Mouse (Mus musculus) embryonic facial prominence, embryonic 14.5 days (tissue): Measurements from ENCODE around the gene Tmem60. TPM values are rescaled to one million over a fixed set of nuclear protein-coding genes. Genes with fewer than 3 reads are reported as not detected.
A peak's percentile ranks its signal among the peaks of the same experiment; 100 is the strongest.

ENCODE experiments used
- ATAC-seq: fragments of 200-750 bp; cut with Nextera tagmentation; 2 replicates; pipeline ENCODE4 v1.8.0; 2017; ENCODE audit warnings: low read depth, moderate number of reproducible peaks, moderate TSS enrichment
- DNase-seq: peaks from one replicate; pipeline ENCODE4 v3.0.0-alpha.2; 2015; ENCODE audit warnings: low spot score
- H3K27ac ChIP-seq: fragments of 300-500 bp; sonication (generic); replicated peaks from 2 replicates; pipeline ENCODE4 v1.5.1; 2014; ENCODE audit warnings: low read depth, mild to moderate bottlenecking, low read length, moderate library complexity
- H3K27me3 ChIP-seq: fragments of 300-500 bp; sonication (generic); replicated peaks from 2 replicates; pipeline ENCODE4 v1.6.1; 2014; ENCODE audit warnings: low read length; ENCODE audit not compliant: control insufficient read depth, insufficient read depth
- H3K36me3 ChIP-seq: fragments of 300-500 bp; sonication (generic); 2 replicates; pipeline ENCODE4 v1.6.1; 2014; ENCODE audit warnings: low read length, mixed read lengths; ENCODE audit not compliant: control insufficient read depth, insufficient read depth
- H3K4me1 ChIP-seq: fragments of 300-500 bp; sonication (generic); 2 replicates; pipeline ENCODE4 v1.6.1; 2014; ENCODE audit warnings: antibody characterized with exemption, low read length; ENCODE audit not compliant: control insufficient read depth, insufficient read depth
- H3K4me2 ChIP-seq: fragments of 300-500 bp; sonication (generic); 2 replicates; pipeline ENCODE4 v1.6.1; 2014; ENCODE audit warnings: low read depth, mild to moderate bottlenecking, low read length, moderate library complexity, mixed read lengths
- H3K4me3 ChIP-seq: fragments of 300-500 bp; sonication (generic); 2 replicates; pipeline ENCODE4 v1.5.1; 2014; ENCODE audit warnings: low read depth, mild to moderate bottlenecking, low read length
- H3K9ac ChIP-seq: fragments of 300-500 bp; sonication (generic); 2 replicates; pipeline ENCODE4 v1.6.1; 2014; ENCODE audit warnings: low read depth, mild to moderate bottlenecking, low read length, moderate library complexity, mixed read lengths
- H3K9me3 ChIP-seq: fragments of 300-500 bp; sonication (generic); 2 replicates; pipeline ENCODE4 v1.6.1; 2016; ENCODE audit warnings: low read length; ENCODE audit not compliant: control insufficient read depth
- WGBS: fragments of 180-500 bp; shearing (Covaris S2); extraction: QIAGEN DNeasy Blood & Tissue Kit; methylation state at CpG from one replicate; pipeline ENCODE4 v1.1.7; 2014; 5-methylcytosine and 5-hydroxymethylcytosine counted together
- polyA plus RNA-seq: library from polyadenylated mRNA; unstranded; fragments of >200 nt; fragmentation: Nextera tagmentation; extraction: Ambion mirVana; gene quantifications from 2 replicates; pipeline ENCODE4 v1.2.1, GENCODE M21; 2014

Gene Tmem60
- polyA plus RNA-seq, 1 experiment from 2014 or later: 48.9 TPM

DNA sequence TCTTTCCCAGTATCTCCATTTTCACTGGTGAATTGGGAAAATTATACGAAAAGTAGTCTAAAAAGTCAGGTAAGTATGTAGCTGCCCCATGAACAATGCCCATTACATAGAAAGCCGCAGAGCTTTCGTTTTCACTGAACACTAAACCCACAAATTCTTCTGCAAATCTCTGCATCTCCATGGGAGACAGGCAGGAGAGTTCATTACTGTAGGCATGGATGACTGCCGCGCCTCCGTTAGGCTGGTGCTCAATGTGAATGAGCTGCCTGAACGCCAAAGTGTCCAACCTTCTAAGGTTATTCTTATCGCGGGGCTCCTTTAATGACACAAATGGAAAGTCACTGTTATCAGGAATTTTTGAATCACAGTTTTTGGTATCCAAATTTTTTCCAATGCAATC lies 37.6 kb downstream of the Tmem60 start:
- DNase-seq (no peak), ATAC-seq (no peak)
- Histone ChIP-seq H3K9me3 (no peaks in the 10 kb centered on the region), H3K36me3 (0 out of 2 replicates have a peak, but pooled peaks cover 3% of the 10 kb centered on the region), H3K4me3 (no peak overlapping the region), H3K9ac (no peak overlapping the region), H3K4me1 (no peaks in the 10 kb centered on the region), H3K27ac (no peak overlapping the region), H3K4me2 (no peak overlapping the region), H3K27me3 (no peaks in the 10 kb centered on the region)
- 93% methylated on average over 9 of the region's 9 CpGs for WGBS

- H3K27ac ChIP-seq: no peak overlapping the region
- DNase-seq (no peak), ATAC-seq (no peak)
- H3K36me3 ChIP-seq: 0 out of 2 replicates have a peak, but pooled peaks cover under 1% of the 10 kb centered on the region
- no peaks in the 10 kb centered on the region for H3K9me3 ChIP-seq
- H3K4me3 ChIP-seq: no peak overlapping the region
- 75% methylated on average over 3 of the region's 3 CpGs for WGBS
- no peak overlapping the region for H3K9ac ChIP-seq
- H3K27me3 ChIP-seq: no peaks in the 10 kb centered on the region
- H3K4me2 ChIP-seq: no peak overlapping the region
- H3K4me1 ChIP-seq: no peaks in the 10 kb centered on the region
Observed at GRCm38 (mm10) chr5:20924608-20925007, 42.6 kb downstream of the Tmem60 start.

- H3K27ac ChIP-seq: no peak overlapping the region
- H3K27me3 ChIP-seq: no peaks in the 10 kb centered on the region
- H3K4me2 ChIP-seq: no peak overlapping the region
- no peak overlapping the region for H3K4me3 ChIP-seq
- no peaks in the 10 kb centered on the region for H3K36me3 ChIP-seq
- 72% methylated on average over 3 of the region's 3 CpGs for WGBS
- no peak for ATAC-seq
- no peaks in the 10 kb centered on the region for H3K9me3 ChIP-seq
- no peak for DNase-seq
- H3K4me1 ChIP-seq: no peaks in the 10 kb centered on the region
- no peak overlapping the region for H3K9ac ChIP-seq
Observed at GRCm38 (mm10) chr5:20925451-20925850, 43.5 kb downstream of the Tmem60 start.

DNA sequence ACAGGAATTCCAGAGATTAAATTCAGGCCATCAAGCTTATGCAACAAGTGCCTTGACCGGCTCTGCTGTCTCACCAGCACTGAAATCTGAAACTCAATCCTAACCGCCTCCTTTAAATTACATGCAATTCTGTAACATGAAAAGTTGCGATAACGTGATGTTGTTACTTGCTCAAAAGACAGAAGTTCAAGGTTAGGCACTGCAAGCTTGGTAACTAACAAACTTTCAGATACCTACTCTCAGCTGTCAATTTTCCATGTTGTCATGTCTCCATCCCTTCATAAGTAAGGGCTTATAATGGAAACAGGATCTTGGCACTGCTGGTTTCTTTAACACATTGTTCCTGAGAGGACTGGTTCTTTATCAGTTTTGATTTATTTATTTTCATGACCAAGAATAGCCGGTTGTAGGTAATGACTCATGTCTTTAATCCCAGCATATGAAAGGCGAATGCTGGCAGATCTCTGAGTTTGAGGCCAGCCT lies 47.7 kb downstream of the Tmem60 start:
- Histone ChIP-seq H3K4me1 (no peaks in the 10 kb centered on the region), H3K9me3 (no peaks in the 10 kb centered on the region), H3K36me3 (no peaks in the 10 kb centered on the region), H3K4me2 (no peak overlapping the region), H3K9ac (no peak overlapping the region), H3K27me3 (no peaks in the 10 kb centered on the region), H3K4me3 (no peak overlapping the region), H3K27ac (no peak overlapping the region)
- 61% methylated on average over 6 of the region's 6 CpGs for WGBS
- ATAC-seq (no peak), DNase-seq (peak; percentile 18)

DNA sequence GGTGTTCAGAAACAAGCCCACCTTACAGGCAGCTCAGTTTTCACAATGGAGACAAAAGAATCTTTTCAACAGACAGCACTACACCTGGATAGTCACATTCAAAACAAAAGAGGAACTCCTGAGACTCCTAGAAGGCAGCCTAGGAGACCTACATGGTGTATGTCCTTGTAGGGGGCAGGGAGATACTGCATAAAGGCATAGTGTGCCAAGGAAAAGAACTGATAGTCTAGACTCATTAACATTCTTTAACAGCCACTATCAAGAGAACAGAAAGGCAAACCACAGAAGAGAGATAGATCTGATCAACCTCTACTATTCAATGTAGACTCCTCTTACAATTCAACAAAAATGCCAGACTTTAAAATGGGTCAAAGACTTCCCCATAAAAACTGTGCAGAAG lies 48.4 kb downstream of the Tmem60 start:
- no peak for ATAC-seq
- no peak overlapping the region for H3K4me3 ChIP-seq
- no peak overlapping the region for H3K9ac ChIP-seq
- H3K9me3 ChIP-seq: no peaks in the 10 kb centered on the region
- no peaks in the 10 kb centered on the region for H3K36me3 ChIP-seq
- H3K27me3 ChIP-seq: no peaks in the 10 kb centered on the region
- H3K4me1 ChIP-seq: no peaks in the 10 kb centered on the region
- no peak overlapping the region for H3K27ac ChIP-seq
- DNase-seq: no peak
- H3K4me2 ChIP-seq: no peak overlapping the region

GRCm38 (mm10) chr5:20931300-20931699 lies 49.3 kb downstream of the Tmem60 start:
- H3K4me2 ChIP-seq: no peak overlapping the region
- no peak overlapping the region for H3K27ac ChIP-seq
- no peak for DNase-seq
- no peak overlapping the region for H3K4me3 ChIP-seq
- no peaks in the 10 kb centered on the region for H3K4me1 ChIP-seq
- no peaks in the 10 kb centered on the region for H3K9me3 ChIP-seq
- H3K9ac ChIP-seq: no peak overlapping the region
- ATAC-seq: no peak
- H3K36me3 ChIP-seq: no peaks in the 10 kb centered on the region
- 91% methylated on average over 3 of the region's 3 CpGs for WGBS
- H3K27me3 ChIP-seq: no peaks in the 10 kb centered on the region

DNA sequence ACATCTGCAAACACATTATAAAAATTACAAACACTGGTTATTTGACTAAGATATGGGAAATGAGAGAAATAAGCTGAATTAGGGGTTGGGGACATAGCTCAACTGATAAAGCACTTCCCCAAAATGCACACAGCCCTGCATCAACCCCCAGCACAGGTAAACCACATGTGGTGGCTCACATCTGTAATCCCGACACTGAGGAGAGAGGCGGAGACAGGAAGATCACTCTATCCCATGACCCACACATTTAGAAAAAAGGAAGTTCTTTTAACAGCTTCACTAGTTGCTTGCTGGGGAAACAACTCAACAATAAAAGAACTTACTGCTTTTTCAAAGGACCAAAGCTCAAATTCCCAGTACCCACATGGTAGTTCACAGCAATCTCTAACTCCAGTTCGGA lies 50.6 kb downstream of the Tmem60 start:
- no peak for DNase-seq
- Histone ChIP-seq H3K27me3 (no peaks in the 10 kb centered on the region), H3K4me2 (no peak overlapping the region), H3K27ac (no peak overlapping the region), H3K9ac (no peak overlapping the region), H3K9me3 (no peaks in the 10 kb centered on the region), H3K4me1 (no peaks in the 10 kb centered on the region), H3K4me3 (no peak overlapping the region), H3K36me3 (no peaks in the 10 kb centered on the region)
- WGBS: 83% methylated on average over 3 of the region's 3 CpGs
- ATAC-seq: no peak

DNA sequence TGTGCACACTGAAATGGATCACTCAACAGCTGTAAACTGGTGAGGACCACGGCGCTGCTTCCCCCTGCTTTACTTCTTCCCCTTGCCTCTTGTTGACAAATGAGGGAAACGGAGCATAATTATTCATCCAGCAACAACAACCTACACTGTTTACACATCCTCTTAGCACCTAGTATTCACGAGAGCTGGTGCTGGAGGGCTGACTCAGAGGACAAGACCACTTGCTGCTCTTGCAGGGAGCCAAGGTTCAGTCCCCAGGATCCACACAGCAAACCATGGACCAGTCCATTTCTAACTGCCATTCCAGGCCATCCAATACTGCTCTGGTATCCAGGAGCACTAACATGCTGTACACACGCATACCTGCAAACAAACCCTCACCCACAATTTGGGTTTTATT lies 53.9 kb downstream of the Tmem60 start:
- Histone ChIP-seq H3K4me1 (no peaks in the 10 kb centered on the region), H3K9me3 (no peaks in the 10 kb centered on the region), H3K4me3 (no peak overlapping the region), H3K9ac (no peak overlapping the region), H3K4me2 (no peak overlapping the region), H3K36me3 (no peaks in the 10 kb centered on the region), H3K27me3 (no peaks in the 10 kb centered on the region), H3K27ac (no peak overlapping the region)
- ATAC-seq (no peak), DNase-seq (no peak)
- WGBS: 78% methylated on average over 5 of the region's 5 CpGs
